8 mouse cellular contexts compared by ENCODE assay signal in the genomic region with DNA sequence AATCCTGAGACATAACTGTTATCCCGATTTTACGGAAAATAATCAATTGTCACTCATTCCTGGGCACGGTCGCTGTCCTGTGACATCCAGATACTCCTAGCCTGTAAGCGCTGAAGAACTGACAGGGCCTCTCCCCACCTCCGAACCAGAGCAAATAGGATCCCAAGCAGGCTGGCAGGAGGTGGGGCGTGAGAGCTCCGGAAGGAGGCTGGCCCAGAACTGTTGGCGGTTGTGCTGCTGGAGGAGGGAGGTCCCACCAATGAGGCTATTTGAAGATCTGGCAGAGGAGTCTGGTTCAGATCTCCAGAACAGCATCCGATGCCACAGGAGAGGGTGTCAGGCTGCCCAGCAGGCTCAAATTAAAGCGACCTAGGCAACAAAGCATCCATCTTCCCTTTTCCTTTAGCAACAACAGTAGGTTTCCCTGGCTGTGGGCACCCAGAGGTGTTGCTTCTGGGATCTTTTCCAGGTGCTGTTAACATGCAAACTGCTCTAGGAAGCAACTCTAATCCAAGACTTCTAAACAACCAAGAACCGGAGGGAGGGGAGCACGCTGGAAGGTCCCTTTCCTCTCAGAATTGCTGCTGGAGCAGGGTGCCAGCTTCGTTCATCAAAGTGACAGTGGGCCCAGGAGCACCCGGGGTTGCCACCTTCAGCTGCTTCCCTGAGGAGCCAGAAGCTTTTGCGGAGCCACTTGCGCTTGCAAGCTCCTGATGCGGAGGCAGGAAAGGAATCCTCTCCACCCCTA. TPM values are rescaled to one million over a fixed set of nuclear protein-coding genes. Genes with fewer than 3 reads are reported as not detected.
DNase-seq lines count a peak whose midpoint lies in the region; ATAC-seq and TF ChIP-seq lines count a peak whose summit lies in the region.

No protein-coding gene starts in this region.

- peak; percentile 95 for ATAC-seq in hindbrain, embryonic 16.5 days

- no peaks in the 10 kb centered on the region for H3K27me3 ChIP-seq in hindbrain, embryonic 16.5 days (replicated peaks; ENCODE audit: control insufficient read depth, insufficient read depth, low read length)

- DNase-seq in adipocyte (ENCODE audit: low spot score): peak; percentile 89
- DNase-seq in cerebellum, postnatal 4 days (ENCODE audit: low spot score in 2 of 2): peak; percentile 69 to 74
- peak; percentile 90 for DNase-seq in gastrocnemius, adult 18-20 months (ENCODE audit: low spot score)
- DNase-seq in left cerebral cortex, adult 2 months (ENCODE audit: extremely low spot score in 1 of 2, low spot score in 2 of 2): peak; percentile 82 to 86
- peak; percentile 87 for DNase-seq in right cerebral cortex, adult 2 months (ENCODE audit: low spot score in 2 of 2)
- peak; percentile 80 to 83 for DNase-seq in urinary bladder, postnatal 4 days (ENCODE audit: low spot score in 2 of 2)

- H3K36me3 ChIP-seq in hindbrain, embryonic 16.5 days (ENCODE audit: control insufficient read depth, insufficient read depth, low read length): peaks cover 24% of the 10 kb centered on the region
- H3K36me3 ChIP-seq in macrophage (ENCODE audit: inconsistent target): peaks cover 26% of the 10 kb centered on the region

- H3K9me3 ChIP-seq in hindbrain, embryonic 16.5 days (ENCODE audit: control insufficient read depth, low read length): no peaks in the 10 kb centered on the region

- peaks cover 17% of the 10 kb centered on the region for H3K79me2 ChIP-seq in macrophage (ENCODE audit: inconsistent target)

- peak overlapping the region; percentile 73 for H3K4me3 ChIP-seq in hindbrain, embryonic 16.5 days (ENCODE audit: low read length)
- H3K4me3 ChIP-seq in left cerebral cortex, adult 2 months: peak overlapping the region; percentile 80
- H3K4me3 ChIP-seq in macrophage (ENCODE audit: inconsistent target): peak overlapping the region; percentile 89

- peak overlapping the region; percentile 97 for H3K27ac ChIP-seq in hindbrain, embryonic 16.5 days (ENCODE audit: low read depth, low read length)
- H3K27ac ChIP-seq in left cerebral cortex, adult 2 months: peak overlapping the region; percentile 97
- peak overlapping the region; percentile 90 for H3K27ac ChIP-seq in macrophage

- 2% methylated on average over 18 of the region's 18 CpGs for WGBS in hindbrain, embryonic 16.5 days
- 1% methylated on average over 18 of the region's 18 CpGs for WGBS in macrophage (ENCODE audit: missing documents)

- peaks cover 38% of the 10 kb centered on the region for H3K4me1 ChIP-seq in hindbrain, embryonic 16.5 days (ENCODE audit: control insufficient read depth, insufficient read depth, low read depth, low read length)

- TF ChIP-seq CTCF in left cerebral cortex, adult 2 months (IDR thresholded peaks at IDR 0.05): no peak

- peak overlapping the region; percentile 73 for H3K4me2 ChIP-seq in hindbrain, embryonic 16.5 days (ENCODE audit: low read length)

- intact Hi-C loops in left cerebral cortex, adult 2 months (cut with DNase I): loop anchor here (2.0 kb wide), 1 partner anchor 16 kb away; a partner anchor contains a TSS

- H3K9ac ChIP-seq in hindbrain, embryonic 16.5 days (ENCODE audit: low read depth, low read length): peak overlapping the region; percentile 86

RNA-seq across cellular contexts. Expression of a gene that starts 0.7 kb away (rescaled TPM):
- total RNA-seq in gastrocnemius, adult 18-20 months (2021): 10 to 100 TPM; 28.7 to 29.2 TPM
- 160 and 169 TPM in 2 replicates for polyA plus RNA-seq in hindbrain, embryonic 16.5 days (2015; fragmentation: Nextera tagmentation; extraction: Ambion mirVana)
- 10 to 100 TPM; 50.9 to 67.0 TPM for total RNA-seq in left cerebral cortex, adult 2 months (2021)
- total RNA-seq in macrophage (2018; cell fraction: chromatin; rRNA removed): 10 to 100 TPM in 19 of 26 experiments, 1 to 10 TPM in 7; 4.0 to 65.0 (median 29.8) TPM
- 10 to 100 TPM in 21 of 26 experiments, 1 to 10 TPM in 5; 2.6 to 21.6 (median 14.1) TPM for total RNA-seq in macrophage (2018; cell fraction: cytosol; rRNA removed)
- 10 to 100 TPM in 22 of 26 experiments, 1 to 10 TPM in 4; 3.8 to 61.2 (median 22.1) TPM for total RNA-seq in macrophage (2018; cell fraction: nucleus; rRNA removed)
- polyA plus RNA-seq in macrophage (2018): 12.7 to 15.3 TPM (median 14.1 TPM) in 3 replicates

RNA-seq across cellular contexts. Expression of a gene that starts 5.6 kb away (rescaled TPM):
- total RNA-seq in gastrocnemius, adult 18-20 months (2021): 1 to 10 TPM; 7.4 to 8.8 TPM
- polyA plus RNA-seq in hindbrain, embryonic 16.5 days (2015; fragmentation: Nextera tagmentation; extraction: Ambion mirVana): 27.6 and 33.4 TPM in 2 replicates
- total RNA-seq in left cerebral cortex, adult 2 months (2021): 10 to 100 TPM; 30.1 to 34.8 TPM
- 10 to 100 TPM in 17 of 26 experiments, 1 to 10 TPM in 9; 1.5 to 46.4 (median 12.4) TPM for total RNA-seq in macrophage (2018; cell fraction: chromatin; rRNA removed)
- total RNA-seq in macrophage (2018; cell fraction: cytosol; rRNA removed): 10 to 100 TPM in 6 of 26 experiments, 1 to 10 TPM in 20; 4.3 to 12.2 (median 8.5) TPM
- total RNA-seq in macrophage (2018; cell fraction: nucleus; rRNA removed): 10 to 100 TPM in 15 of 26 experiments, 1 to 10 TPM in 11; 1.4 to 52.9 (median 12.5) TPM
- polyA plus RNA-seq in macrophage (2018): 7.5 to 12.3 TPM (median 8.9 TPM) in 3 replicates

RNA-seq across cellular contexts. Expression of a gene that starts 10.4 kb away (rescaled TPM):
- total RNA-seq in gastrocnemius, adult 18-20 months (2021): under 1 TPM; 0.71 to 0.84 TPM
- polyA plus RNA-seq in hindbrain, embryonic 16.5 days (2015; fragmentation: Nextera tagmentation; extraction: Ambion mirVana): 2.1 and 3.9 TPM in 2 replicates
- total RNA-seq in left cerebral cortex, adult 2 months (2021): 1 to 10 TPM; 5.7 to 6.2 TPM
- total RNA-seq in macrophage (2018; cell fraction: chromatin; rRNA removed): 10 to 100 TPM in 4 of 26 experiments, 1 to 10 TPM in 17, not detected in 5; 1.3 to 16.5 (median 5.5) TPM
- 1 to 10 TPM in 2 of 26 experiments, under 1 TPM in 14, not detected in 10; 0.19 to 1.4 (median 0.62) TPM for total RNA-seq in macrophage (2018; cell fraction: cytosol; rRNA removed)
- total RNA-seq in macrophage (2018; cell fraction: nucleus; rRNA removed): 10 to 100 TPM in 1 of 26 experiments, 1 to 10 TPM in 18, not detected in 7; 1.1 to 15.7 (median 3.5) TPM
- 0.47 to 0.77 TPM in 2 of 3 replicates, not detected in the other for polyA plus RNA-seq in macrophage (2018)

RNA-seq across cellular contexts. Expression of a gene that starts 16.4 kb away (rescaled TPM):
- total RNA-seq in gastrocnemius, adult 18-20 months (2021): 10 to 100 TPM; 17.4 to 18.6 TPM
- 39.7 and 46.0 TPM in 2 replicates for polyA plus RNA-seq in hindbrain, embryonic 16.5 days (2015; fragmentation: Nextera tagmentation; extraction: Ambion mirVana)
- total RNA-seq in left cerebral cortex, adult 2 months (2021): 10 to 100 TPM; 42.1 to 52.1 TPM
- total RNA-seq in macrophage (2018; cell fraction: chromatin; rRNA removed): 100 to 1,000 TPM in 1 of 26 experiments, 10 to 100 TPM in 25; 23.0 to 105 (median 64.1) TPM
- total RNA-seq in macrophage (2018; cell fraction: cytosol; rRNA removed): 10 to 100 TPM; 21.3 to 64.8 (median 40.1) TPM
- 10 to 100 TPM; 16.7 to 69.6 (median 45.1) TPM for total RNA-seq in macrophage (2018; cell fraction: nucleus; rRNA removed)
- polyA plus RNA-seq in macrophage (2018): 34.1 to 39.3 TPM (median 37.5 TPM) in 3 replicates

RNA-seq across cellular contexts. Expression of a gene that starts 24.0 kb away (rescaled TPM):
- 10 to 100 TPM; 28.8 to 32.9 TPM for total RNA-seq in gastrocnemius, adult 18-20 months (2021)
- polyA plus RNA-seq in hindbrain, embryonic 16.5 days (2015; fragmentation: Nextera tagmentation; extraction: Ambion mirVana): 185 and 190 TPM in 2 replicates
- 10 to 100 TPM; 89.3 to 94.8 TPM for total RNA-seq in left cerebral cortex, adult 2 months (2021)
- 100 to 1,000 TPM in 25 of 26 experiments, 10 to 100 TPM in 1; 95.8 to 254 (median 178) TPM for total RNA-seq in macrophage (2018; cell fraction: chromatin; rRNA removed)
- total RNA-seq in macrophage (2018; cell fraction: cytosol; rRNA removed): 100 to 1,000 TPM in 24 of 26 experiments, 10 to 100 TPM in 2; 91.8 to 141 (median 126) TPM
- 100 to 1,000 TPM in 20 of 26 experiments, 10 to 100 TPM in 6; 81.0 to 181 (median 117) TPM for total RNA-seq in macrophage (2018; cell fraction: nucleus; rRNA removed)
- polyA plus RNA-seq in macrophage (2018): 91.3 to 152 TPM (median 129 TPM) in 3 replicates

Comparison
In these comparisons a context has a peak if more than half of its experiments do, and no peak if none do; other contexts are left out.
1. Peak in every context shown above with its lines: DNase-seq, ATAC-seq, H3K4me3 ChIP-seq and H3K27ac ChIP-seq.